ENCODE assay signal across 8 mouse cellular contexts in genomic region chr10:81392781-81393185, GRCm38 (mm10). TPM values are rescaled to one million over a fixed set of nuclear protein-coding genes. Genes with fewer than 3 reads are reported as not detected.
DNase-seq lines count a peak whose midpoint lies in the region; ATAC-seq and TF ChIP-seq lines count a peak whose summit lies in the region.

Gene Smim24, plus strand, starts transcription at chr10:81393051.

- no peak for DNase-seq in layer of hippocampus, adult 2 months (ENCODE audit: low spot score in 2 of 2)
- DNase-seq in layer of hippocampus, adult 9-11 months = no peak
- no peak for DNase-seq in forebrain, embryonic 10.5 days (ENCODE audit: extremely low spot score, low spot score)
- no peak for DNase-seq in midbrain, postnatal 0 days (ENCODE audit: low spot score)
- DNase-seq in cerebellum, postnatal 25 days = no peak
- DNase-seq in urinary bladder, adult 2 months (ENCODE audit: low spot score) = no peak
- no peak for DNase-seq in left cerebral cortex, postnatal 4 days

- H3K36me3 ChIP-seq in forebrain, embryonic 10.5 days (replicated peaks) = peaks cover 25% of the 10 kb centered on the region
- peaks cover 23% of the 10 kb centered on the region for H3K36me3 ChIP-seq in kidney, embryonic 15.5 days
- peaks cover 18% of the 10 kb centered on the region for H3K36me3 ChIP-seq in midbrain, postnatal 0 days (ENCODE audit: insufficient read depth, low read length)

- H3K4me2 ChIP-seq in kidney, embryonic 15.5 days = peak within 1 kb of the TSS; percentile 66
- peak within 1 kb of the TSS; percentile 35 for H3K4me2 ChIP-seq in midbrain, postnatal 0 days (ENCODE audit: low read depth, low read length, poor library complexity, severe bottlenecking)

- intact Hi-C loops in left cerebral cortex, postnatal 4 days (cut with DNase I) = loop anchor here (5.0 kb wide), 1 partner anchor 50 kb away; no protein-coding TSS in a partner anchor

- H3K27me3 ChIP-seq in forebrain, embryonic 10.5 days (ENCODE audit: poor library complexity, severe bottlenecking) = peaks cover 26% of the 10 kb centered on the region
- H3K27me3 ChIP-seq in kidney, embryonic 15.5 days = no peaks in the 10 kb centered on the region
- no peaks in the 10 kb centered on the region for H3K27me3 ChIP-seq in midbrain, postnatal 0 days (ENCODE audit: insufficient read depth, low read length)

- peaks cover 48% of the 10 kb centered on the region for H3K4me1 ChIP-seq in forebrain, embryonic 10.5 days
- H3K4me1 ChIP-seq in kidney, embryonic 15.5 days = peaks cover 48% of the 10 kb centered on the region
- H3K4me1 ChIP-seq in midbrain, postnatal 0 days (ENCODE audit: insufficient read depth, low read length) = no peaks in the 10 kb centered on the region

- WGBS in forebrain, embryonic 10.5 days = 71% methylated on average over 14 of the region's 14 CpGs
- WGBS in kidney, embryonic 15.5 days = 53% methylated on average over 14 of the region's 14 CpGs
- 63% methylated on average over 14 of the region's 14 CpGs for WGBS in midbrain, postnatal 0 days

- H3K27ac ChIP-seq in layer of hippocampus, adult 2 months = peak within 1 kb of the TSS; percentile 51
- peak within 1 kb of the TSS; percentile 72 for H3K27ac ChIP-seq in forebrain, embryonic 10.5 days
- H3K27ac ChIP-seq in kidney, embryonic 15.5 days = peak within 1 kb of the TSS; percentile 76
- no peak within 1 kb of the TSS for H3K27ac ChIP-seq in midbrain, postnatal 0 days (ENCODE audit: low read depth, low read length)

- TF ChIP-seq CTCF in layer of hippocampus, adult 2 months (conservative IDR thresholded peaks at IDR 0.05) = no peak
- no peak for TF ChIP-seq CTCF in midbrain, postnatal 0 days (IDR thresholded peaks at IDR 0.05)

- H3K4me3 ChIP-seq in layer of hippocampus, adult 2 months = peak within 1 kb of the TSS; percentile 32; the same call in 1 of the 2 replicates
- H3K4me3 ChIP-seq in forebrain, embryonic 10.5 days = peak within 1 kb of the TSS; percentile 37
- peak within 1 kb of the TSS; percentile 36 for H3K4me3 ChIP-seq in kidney, embryonic 15.5 days (replicated peaks)
- peak within 1 kb of the TSS; percentile 10; the same call in 1 of the 2 replicates for H3K4me3 ChIP-seq in midbrain, postnatal 0 days (ENCODE audit: low read depth, low read length)

- peak; percentile 31 for ATAC-seq in kidney, embryonic 15.5 days (replicated peaks; ENCODE audit: low FRiP score)
- ATAC-seq in midbrain, postnatal 0 days (ENCODE audit: low FRiP score) = no peak

- H3K9ac ChIP-seq in kidney, embryonic 15.5 days = peak within 1 kb of the TSS; percentile 40
- H3K9ac ChIP-seq in midbrain, postnatal 0 days (replicated peaks; ENCODE audit: low read length, poor library complexity, severe bottlenecking) = peak within 1 kb of the TSS; percentile 33; the same call in 1 of the 2 replicates

- H3K9me3 ChIP-seq in forebrain, embryonic 10.5 days = no peaks in the 10 kb centered on the region
- no peaks in the 10 kb centered on the region for H3K9me3 ChIP-seq in kidney, embryonic 15.5 days (replicated peaks)
- no peaks in the 10 kb centered on the region for H3K9me3 ChIP-seq in midbrain, postnatal 0 days (ENCODE audit: low read length)

RNA-seq across cellular contexts. Expression of gene Smim24, which starts in this region (rescaled TPM):
- 1 to 10 TPM; 1.9 to 2.1 TPM for total RNA-seq in layer of hippocampus, adult 2 months (2021)
- 1.6 and 1.9 TPM in 2 replicates for polyA plus RNA-seq in forebrain, embryonic 10.5 days (2016; fragmentation: Nextera tagmentation; extraction: Ambion mirVana)
- 26.0 and 29.4 TPM in 2 replicates for polyA plus RNA-seq in kidney, embryonic 15.5 days (2015; fragmentation: Nextera tagmentation; extraction: Ambion mirVana)
- 1.5 and 1.7 TPM in 2 replicates for total RNA-seq in midbrain, postnatal 0 days (2014; rRNA removed)
- 1.1 and 2.0 TPM in 2 replicates for polyA plus RNA-seq in midbrain, postnatal 0 days (2015; fragmentation: Nextera tagmentation; extraction: Ambion mirVana)
- polyA plus RNA-seq in urinary bladder, adult 2 months (2012; rRNA removed) = 5.0 and 6.9 TPM in 2 replicates
- total RNA-seq in left cerebral cortex, postnatal 4 days (2021) = 1 to 10 TPM; 1.5 to 2.3 TPM
